ENCODE assay signal across 26 mouse cellular contexts in the genomic region with DNA sequence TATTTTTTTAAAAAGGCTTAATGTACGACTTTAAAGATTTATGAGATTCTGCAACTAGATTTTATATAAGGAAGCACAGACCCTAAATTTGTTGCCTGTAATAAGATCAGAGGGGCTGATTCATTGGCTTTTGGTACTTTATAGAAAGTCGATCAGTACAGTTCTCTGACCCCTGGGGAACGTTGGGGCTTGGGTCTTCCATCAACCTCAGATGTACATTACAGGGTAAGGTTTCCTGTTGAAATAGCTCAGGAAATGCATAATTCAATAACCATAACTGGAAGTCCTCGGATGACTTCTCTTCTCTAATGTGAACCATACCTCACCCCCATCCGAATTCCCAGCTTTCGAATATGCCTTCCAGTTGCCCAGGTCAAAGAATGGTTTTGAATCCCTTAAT.
"Had no signal": no experiment of that assay in that cellular context is flagged by ENCODE, and none has a peak within 500 bp of the region (broad histone marks: within the 10 kb centered on the region; RNA-seq: fewer than 3 reads in every experiment).

No protein-coding gene starts in this region.

- DNase-seq: gastrocnemius, postnatal 14 days; gastrocnemius, postnatal 36 days; heart, adult 2 months; heart, postnatal 14 days; heart, postnatal 36 days; kidney, adult 11 months; kidney, adult 2 months; kidney, adult 9 months; kidney, postnatal 14 days; kidney, postnatal 36 days; layer of hippocampus, adult 9-11 months; layer of hippocampus, postnatal 36 days; left cerebral cortex, postnatal 4 days had no signal

- H3K27me3 ChIP-seq: heart, embryonic 13.5 days; heart, embryonic 15.5 days; hindbrain, embryonic 13.5 days; intestine, embryonic 15.5 days; kidney, embryonic 15.5 days; limb, embryonic 13.5 days; limb, embryonic 15.5 days; liver, embryonic 12.5 days had no signal

- H3K9me3 ChIP-seq: heart, embryonic 13.5 days; heart, embryonic 15.5 days; hindbrain, embryonic 13.5 days; hindbrain, embryonic 15.5 days; intestine, embryonic 15.5 days; kidney, embryonic 15.5 days; limb, embryonic 13.5 days; limb, embryonic 15.5 days; liver, embryonic 12.5 days had no signal

- H3K4me1 ChIP-seq: heart, embryonic 13.5 days; heart, embryonic 15.5 days; intestine, embryonic 15.5 days; liver, embryonic 12.5 days had no signal

- H3K9ac ChIP-seq: heart, embryonic 13.5 days; heart, embryonic 15.5 days; hindbrain, embryonic 13.5 days; hindbrain, embryonic 15.5 days; intestine, embryonic 15.5 days; kidney, embryonic 15.5 days; limb, embryonic 13.5 days; limb, embryonic 15.5 days; liver, embryonic 12.5 days; liver, embryonic 14.5 days had no signal

- H3K36me3 ChIP-seq: heart, embryonic 13.5 days; heart, embryonic 15.5 days; hindbrain, embryonic 13.5 days; hindbrain, embryonic 15.5 days; intestine, embryonic 15.5 days; kidney, embryonic 15.5 days; limb, embryonic 13.5 days; limb, embryonic 15.5 days; liver, embryonic 12.5 days had no signal

- H3K4me2 ChIP-seq: heart, embryonic 11.5 days; heart, embryonic 13.5 days; heart, embryonic 15.5 days; hindbrain, embryonic 13.5 days; hindbrain, embryonic 15.5 days; intestine, embryonic 15.5 days; kidney, embryonic 15.5 days; limb, embryonic 13.5 days; limb, embryonic 15.5 days; liver, embryonic 12.5 days had no signal

- H3K4me3 ChIP-seq: heart, adult 2 months; heart, embryonic 13.5 days; heart, embryonic 15.5 days; hindbrain, embryonic 13.5 days; hindbrain, embryonic 15.5 days; intestine, embryonic 15.5 days; kidney, embryonic 15.5 days; limb, embryonic 13.5 days; limb, embryonic 15.5 days; liver, embryonic 12.5 days had no signal

- H3K27ac ChIP-seq: heart, adult 2 months; heart, embryonic 13.5 days; heart, embryonic 15.5 days; hindbrain, embryonic 13.5 days; hindbrain, embryonic 15.5 days; hindbrain, postnatal 0 days; intestine, embryonic 15.5 days; kidney, embryonic 15.5 days; kidney, postnatal 0 days; limb, embryonic 13.5 days; limb, embryonic 15.5 days; liver, embryonic 12.5 days; liver, embryonic 14.5 days had no signal

- ATAC-seq: hindbrain, postnatal 0 days; intestine, embryonic 15.5 days; liver, embryonic 12.5 days had no signal
